In the genomic region with DNA sequence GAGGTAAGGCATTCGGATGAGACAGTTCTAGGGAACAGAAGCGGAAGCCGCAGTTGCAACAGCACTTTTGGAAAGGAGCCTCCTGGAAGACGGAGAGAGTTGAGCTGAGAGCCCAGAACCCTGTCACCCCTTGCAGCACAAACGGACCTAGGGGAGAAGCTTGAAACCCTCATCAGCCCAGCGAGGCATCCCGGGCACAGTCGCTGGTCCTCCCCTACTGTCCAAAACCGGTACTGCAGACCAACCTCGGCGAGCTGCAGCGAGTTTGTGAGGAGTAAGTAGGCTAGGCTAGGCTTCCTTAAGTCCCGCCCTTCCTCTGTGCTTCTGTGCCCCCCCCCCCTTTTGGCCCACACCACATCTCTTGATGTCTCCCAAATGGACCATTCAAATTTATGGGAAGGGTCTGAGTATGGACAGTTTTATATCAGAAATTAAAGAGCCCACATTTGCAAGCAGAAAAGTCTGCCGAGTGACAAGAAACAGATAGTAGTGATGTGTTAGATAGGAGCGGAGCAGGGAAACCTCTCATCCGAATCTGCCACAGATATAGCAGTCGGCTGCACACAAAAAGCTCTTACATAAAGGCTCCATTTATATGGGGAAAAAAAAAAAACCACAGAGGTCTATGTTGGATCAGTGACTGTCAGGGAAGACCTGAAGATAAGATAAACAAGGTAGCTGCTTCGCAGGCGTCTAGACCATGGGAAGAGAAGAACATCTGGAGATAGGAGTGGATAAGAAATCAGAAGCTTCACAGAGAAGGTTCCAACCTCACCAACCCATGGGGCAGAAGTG, we compare ENCODE assay signal across 8 mouse cellular contexts. TPM values are rescaled to one million over a fixed set of nuclear protein-coding genes. Genes with fewer than 3 reads are reported as not detected.
DNase-seq lines count a peak whose midpoint lies in the region; ATAC-seq and TF ChIP-seq lines count a peak whose summit lies in the region.

No protein-coding gene starts in this region.

- peak; percentile 94 for TF ChIP-seq CTCF in kidney, adult 2 months (conservative IDR thresholded peaks at IDR 0.05; ENCODE audit: insufficient read depth, insufficient read length, low read depth, low read length)
- peak; percentile 79 for TF ChIP-seq CTCF in midbrain, postnatal 0 days (IDR thresholded peaks at IDR 0.05)

- TF ChIP-seq POLR2A in kidney, adult 2 months (IDR thresholded peaks at IDR 0.05; ENCODE audit: low read depth, low read length): no peak

- no peaks in the 10 kb centered on the region for H3K27me3 ChIP-seq in embryonic facial prominence, embryonic 12.5 days
- no peaks in the 10 kb centered on the region for H3K27me3 ChIP-seq in kidney, adult 2 months (replicated peaks; ENCODE audit: control insufficient read depth, insufficient read depth, low read length)
- peaks cover 5% of the 10 kb centered on the region; the same call in 1 of the 2 replicates for H3K27me3 ChIP-seq in limb, embryonic 12.5 days
- H3K27me3 ChIP-seq in midbrain, postnatal 0 days (ENCODE audit: insufficient read depth, low read length): no peaks in the 10 kb centered on the region

- peak overlapping the region; percentile 22; the same call in 1 of the 2 replicates for H3K4me2 ChIP-seq in embryonic facial prominence, embryonic 12.5 days (replicated peaks)
- H3K4me2 ChIP-seq in limb, embryonic 12.5 days: peak overlapping the region; percentile 32
- no peak overlapping the region for H3K4me2 ChIP-seq in midbrain, postnatal 0 days (ENCODE audit: low read depth, low read length, poor library complexity, severe bottlenecking)

- no peaks in the 10 kb centered on the region for H3K9me3 ChIP-seq in embryonic facial prominence, embryonic 12.5 days
- H3K9me3 ChIP-seq in limb, embryonic 12.5 days: no peaks in the 10 kb centered on the region
- no peaks in the 10 kb centered on the region for H3K9me3 ChIP-seq in midbrain, postnatal 0 days (ENCODE audit: low read length)

- no peak overlapping the region for H3K4me3 ChIP-seq in embryonic facial prominence, embryonic 12.5 days
- no peak overlapping the region for H3K4me3 ChIP-seq in kidney, adult 2 months (ENCODE audit: insufficient read depth, low read depth, low read length)
- H3K4me3 ChIP-seq in limb, embryonic 12.5 days (replicated peaks): no peak overlapping the region
- H3K4me3 ChIP-seq in midbrain, postnatal 0 days (ENCODE audit: low read depth, low read length): no peak overlapping the region

- whole genome bisulfite sequencing in embryonic facial prominence, embryonic 12.5 days: 29% methylated on average over 19 of the region's 19 CpGs
- 22% methylated on average over 19 of the region's 19 CpGs for WGBS in kidney, adult 2 months
- 29% methylated on average over 19 of the region's 19 CpGs for WGBS in limb, embryonic 12.5 days
- 28% methylated on average over 19 of the region's 19 CpGs for WGBS in midbrain, postnatal 0 days

- peaks cover 35% of the 10 kb centered on the region for H3K4me1 ChIP-seq in embryonic facial prominence, embryonic 12.5 days
- no peaks in the 10 kb centered on the region for H3K4me1 ChIP-seq in kidney, adult 2 months (ENCODE audit: control insufficient read depth, insufficient read depth, low read length)
- peaks cover 24% of the 10 kb centered on the region for H3K4me1 ChIP-seq in limb, embryonic 12.5 days (replicated peaks)
- H3K4me1 ChIP-seq in midbrain, postnatal 0 days (ENCODE audit: insufficient read depth, low read length): no peaks in the 10 kb centered on the region

- H3K27ac ChIP-seq in embryonic facial prominence, embryonic 12.5 days: no peak overlapping the region
- no peak overlapping the region for H3K27ac ChIP-seq in kidney, adult 2 months (ENCODE audit: insufficient read depth, low read depth, low read length)
- no peak overlapping the region for H3K27ac ChIP-seq in limb, embryonic 12.5 days
- H3K27ac ChIP-seq in midbrain, postnatal 0 days (ENCODE audit: low read depth, low read length): no peak overlapping the region

- H3K36me3 ChIP-seq in embryonic facial prominence, embryonic 12.5 days: no peaks in the 10 kb centered on the region
- H3K36me3 ChIP-seq in kidney, adult 2 months (ENCODE audit: control insufficient read depth, insufficient read depth, low read length): no peaks in the 10 kb centered on the region
- no peaks in the 10 kb centered on the region for H3K36me3 ChIP-seq in limb, embryonic 12.5 days
- no peaks in the 10 kb centered on the region for H3K36me3 ChIP-seq in midbrain, postnatal 0 days (ENCODE audit: insufficient read depth, low read length)

- no peak overlapping the region for H3K9ac ChIP-seq in embryonic facial prominence, embryonic 12.5 days
- H3K9ac ChIP-seq in limb, embryonic 12.5 days (replicated peaks): no peak overlapping the region
- H3K9ac ChIP-seq in midbrain, postnatal 0 days (replicated peaks; ENCODE audit: low read length, poor library complexity, severe bottlenecking): no peak overlapping the region

- DNase-seq in 3134 (ENCODE audit: extremely low read depth, insufficient read length, low spot score): peak; percentile 87
- peak; percentile 90 for DNase-seq in adrenal gland, postnatal 14 days
- peak; percentile 85 for DNase-seq in heart, adult 8-10 months (ENCODE audit: low spot score)
- peak; percentile 81 for DNase-seq in kidney, adult 2 months
- peak; percentile 71 for DNase-seq in midbrain, postnatal 0 days (ENCODE audit: low spot score)
- DNase-seq in spleen, postnatal 14 days (ENCODE audit: low spot score in 2 of 2): peak; percentile 52 to 75

- ATAC-seq in embryonic facial prominence, embryonic 12.5 days (ENCODE audit: insufficient number of reproducible peaks, insufficient read depth, low FRiP score, low TSS enrichment): no peak
- ATAC-seq in limb, embryonic 12.5 days (ENCODE audit: insufficient number of reproducible peaks, insufficient read depth, low FRiP score, low TSS enrichment, low read depth): peak; percentile 40; the same call in 1 of the 2 replicates
- ATAC-seq in midbrain, postnatal 0 days (ENCODE audit: low FRiP score): no peak

RNA-seq across cellular contexts. Expression of a gene that starts 31.5 kb away (rescaled TPM):
- total RNA-seq in adrenal gland, postnatal 14 days (2021): 32.3 and 32.5 TPM in 2 replicates
- 47.3 and 47.4 TPM in 2 replicates for polyA plus RNA-seq in embryonic facial prominence, embryonic 12.5 days (2016; fragmentation: Nextera tagmentation; extraction: Ambion mirVana)
- 10 to 100 TPM; 28.3 to 37.1 (median 32.0) TPM for total RNA-seq in heart, adult 8-10 months (2022)
- 12.4 TPM in 2 replicates for polyA plus RNA-seq in kidney, adult 2 months (2012; rRNA removed)
- 28.6 and 32.6 TPM in 2 replicates for polyA plus RNA-seq in limb, embryonic 12.5 days (2016; fragmentation: Nextera tagmentation; extraction: Ambion mirVana)
- total RNA-seq in midbrain, postnatal 0 days (2014; rRNA removed): 28.3 and 34.3 TPM in 2 replicates
- polyA plus RNA-seq in midbrain, postnatal 0 days (2015; fragmentation: Nextera tagmentation; extraction: Ambion mirVana): 13.9 and 15.3 TPM in 2 replicates

RNA-seq across cellular contexts. Expression of a gene that starts 41.6 kb away (rescaled TPM):
- total RNA-seq in adrenal gland, postnatal 14 days (2021): 51.1 and 59.2 TPM in 2 replicates
- polyA plus RNA-seq in embryonic facial prominence, embryonic 12.5 days (2016; fragmentation: Nextera tagmentation; extraction: Ambion mirVana): 9.8 and 14.4 TPM in 2 replicates
- total RNA-seq in heart, adult 8-10 months (2022): 10 to 100 TPM; 79.8 to 88.1 (median 84.4) TPM
- 105 and 116 TPM in 2 replicates for polyA plus RNA-seq in kidney, adult 2 months (2012; rRNA removed)
- polyA plus RNA-seq in limb, embryonic 12.5 days (2016; fragmentation: Nextera tagmentation; extraction: Ambion mirVana): 6.2 and 7.0 TPM in 2 replicates
- total RNA-seq in midbrain, postnatal 0 days (2014; rRNA removed): 2.7 and 3.0 TPM in 2 replicates
- 3.3 TPM in 2 replicates for polyA plus RNA-seq in midbrain, postnatal 0 days (2015; fragmentation: Nextera tagmentation; extraction: Ambion mirVana)
